Mouse (Mus musculus): Measurements from ENCODE around the gene Acvr1.

The Acvr1 gene

DNA sequence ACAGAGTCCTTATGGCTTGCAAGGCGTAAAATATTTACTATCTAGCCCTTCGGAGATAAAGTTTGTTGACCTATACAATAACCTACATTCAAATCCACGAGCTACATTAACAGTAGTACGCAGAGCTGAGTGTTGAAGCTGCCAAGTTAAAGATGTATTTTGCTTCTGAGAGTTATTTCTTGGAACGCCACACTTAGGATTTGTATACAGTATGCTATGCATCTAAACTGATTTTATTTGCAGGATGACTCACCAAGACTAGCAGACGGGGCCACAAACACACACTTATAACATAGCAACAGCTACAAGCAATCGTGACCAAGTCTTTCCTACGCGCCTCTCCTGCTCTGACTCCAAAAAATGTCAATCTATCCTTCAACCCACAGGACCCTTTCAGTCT, 46.2 kb downstream of the Acvr1 start:
- in situ Hi-C loops (cut with MboI, MseI): no loop called here

GRCm38 (mm10) chr2:58518517-58518916, 48.4 kb downstream of the Acvr1 start:
- in situ Hi-C loops (cut with MboI, MseI): no loop called here

DNA sequence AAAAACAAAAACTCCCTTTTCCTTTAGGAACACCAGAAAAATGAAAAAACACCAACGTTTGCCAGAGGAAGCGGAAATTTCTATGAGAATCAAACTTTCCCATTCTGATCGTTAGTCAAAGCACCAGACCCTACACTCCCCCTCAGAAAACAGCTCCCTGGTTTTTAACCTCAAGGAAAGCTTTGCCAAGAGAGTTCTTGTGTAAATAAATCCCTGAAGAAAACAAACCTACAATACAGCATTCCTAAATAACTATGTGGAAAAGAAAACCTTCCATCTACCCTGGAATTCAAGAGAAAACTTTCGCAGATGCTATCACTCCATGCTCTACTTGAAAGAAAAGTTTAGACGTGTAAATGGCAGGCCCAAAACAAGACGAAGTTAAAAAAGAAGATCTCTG, 50.0 kb downstream of the Acvr1 start:
- in situ Hi-C loops (cut with MboI, MseI): no loop called here

DNA sequence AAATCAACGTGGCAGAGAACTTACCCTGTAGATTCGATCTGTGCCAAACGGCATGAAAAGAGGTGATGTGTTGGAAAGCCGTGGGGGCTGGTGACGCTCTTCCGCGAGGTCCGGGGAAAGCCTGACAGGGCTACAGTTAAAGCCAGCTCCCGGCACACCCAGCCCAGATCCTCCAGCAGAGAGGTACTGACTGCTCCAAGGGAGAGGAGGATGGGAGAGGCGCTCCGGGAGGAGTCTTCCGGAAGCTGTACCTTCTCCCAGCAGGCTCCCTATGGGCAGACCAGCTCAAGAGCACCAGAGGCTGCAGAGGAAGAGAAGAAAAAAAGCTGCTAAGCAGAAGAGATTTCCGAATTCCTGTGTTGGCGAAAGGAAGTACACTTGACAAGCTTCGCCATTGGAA, 51.0 kb downstream of the Acvr1 start:
- in situ Hi-C loops (cut with MboI, MseI): no loop called here

GRCm38 (mm10) chr2:58514489-58514888, 52.5 kb downstream of the Acvr1 start:
- in situ Hi-C loops (cut with MboI, MseI): no loop called here

DNA sequence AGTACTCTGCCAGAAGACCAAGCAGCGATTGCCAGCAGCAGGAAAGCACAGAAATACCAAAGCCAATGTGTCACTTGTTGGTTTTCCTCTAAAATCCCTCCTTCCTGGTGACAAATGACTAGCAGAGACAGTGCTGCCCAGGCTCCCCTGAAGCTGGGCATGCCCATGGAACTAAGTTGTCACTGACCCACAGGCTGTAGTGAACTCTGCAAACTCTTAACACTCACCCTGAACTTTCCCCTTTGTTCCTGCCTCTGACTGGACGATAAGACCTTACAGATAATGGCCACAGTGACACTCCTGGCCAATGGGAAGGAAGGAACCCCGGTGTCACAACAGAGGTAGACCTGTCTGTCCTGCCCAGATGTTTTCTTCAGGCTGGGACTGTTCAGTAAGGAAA, 53.7 kb downstream of the Acvr1 start:
- in situ Hi-C loops (cut with MboI, MseI): no loop called here

GRCm38 (mm10) chr2:58510192-58510591, 56.8 kb downstream of the Acvr1 start:
- in situ Hi-C loops (cut with MboI, MseI): no loop called here

- in situ Hi-C loops (cut with MboI, MseI): no loop called here
These were observed 61.5 kb downstream of the Acvr1 start for GRCm38 (mm10) chr2:58505306-58506090.

GRCm38 (mm10) chr2:58496647-58497410, 70.1 kb downstream of the Acvr1 start:
- in situ Hi-C loops (cut with MboI, MseI): no loop called here

GRCm38 (mm10) chr2:58495271-58495670, 71.7 kb downstream of the Acvr1 start:
- in situ Hi-C loops (cut with MboI, MseI): no loop called here

GRCm38 (mm10) chr2:58493685-58494635, 73.0 kb downstream of the Acvr1 start:
- in situ Hi-C loops (cut with MboI, MseI): no loop called here

GRCm38 (mm10) chr2:58489275-58489674, 77.7 kb downstream of the Acvr1 start:
- in situ Hi-C loops (cut with MboI, MseI): no loop called here

GRCm38 (mm10) chr2:58488404-58488803, 78.6 kb downstream of the Acvr1 start:
- in situ Hi-C loops (cut with MboI, MseI): no loop called here

GRCm38 (mm10) chr2:58487279-58487560, 79.7 kb downstream of the Acvr1 start:
- in situ Hi-C loops (cut with MboI, MseI): no loop called here

GRCm38 (mm10) chr2:58486441-58487278, 80.3 kb downstream of the Acvr1 start:
- in situ Hi-C loops (cut with MboI, MseI): no loop called here

- in situ Hi-C loops (cut with MboI, MseI): no loop called here
These were observed 81.3 kb downstream of the Acvr1 start for GRCm38 (mm10) chr2:58485683-58486082.

- in situ Hi-C loops (cut with MboI, MseI): no loop called here
These were observed 81.8 kb downstream of the Acvr1 start for GRCm38 (mm10) chr2:58485152-58485551.

- in situ Hi-C loops (cut with MboI, MseI): no loop called here
These were observed 82.5 kb downstream of the Acvr1 start for GRCm38 (mm10) chr2:58484284-58484965.

DNA sequence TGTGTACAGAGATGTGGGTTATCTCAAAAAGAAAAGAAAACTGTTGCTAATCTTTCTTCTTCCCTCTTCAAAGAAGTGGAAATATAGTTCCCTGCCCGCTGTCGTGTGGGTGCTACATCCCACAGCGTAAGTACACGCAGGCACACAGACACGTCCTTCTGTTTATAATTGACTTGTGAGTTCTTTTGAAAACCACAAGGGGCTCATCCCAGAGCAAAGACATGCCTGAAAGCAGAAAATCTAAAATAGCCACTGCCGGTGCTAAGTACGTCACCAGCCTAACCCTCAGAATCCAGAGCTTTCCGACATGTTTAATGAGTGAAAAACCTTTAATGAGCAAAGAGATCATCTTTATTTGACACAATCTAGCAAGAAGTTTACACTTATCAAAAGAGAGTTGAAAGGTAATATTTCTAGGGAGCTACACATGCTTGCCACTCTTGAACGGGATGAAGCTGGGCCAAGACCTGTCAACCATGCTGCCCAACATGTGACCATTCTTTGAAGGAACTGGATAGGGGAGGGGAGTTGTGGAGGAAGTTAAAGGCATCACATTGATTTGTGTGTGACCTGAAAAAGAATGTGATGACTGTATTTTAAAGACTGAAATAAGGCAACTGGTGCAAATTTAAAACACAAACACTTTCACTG, 85.4 kb downstream of the Acvr1 start:
- in situ Hi-C loops (cut with MboI, MseI): no loop called here

GRCm38 (mm10) chr2:58480764-58481163, 86.2 kb downstream of the Acvr1 start:
- in situ Hi-C loops (cut with MboI, MseI): no loop called here
